Mouse (Mus musculus) spleen, postnatal 36 days (tissue): ENCODE results near the gene Por.

Experiments used
- DNase-seq, 2 experiments: peaks; one replicate each; pipeline ENCODE4 v3.0.0; 2022; ENCODE audit warnings: low spot score in 2 of 2, mixed read lengths in 1 of 2

The Por gene

DNA sequence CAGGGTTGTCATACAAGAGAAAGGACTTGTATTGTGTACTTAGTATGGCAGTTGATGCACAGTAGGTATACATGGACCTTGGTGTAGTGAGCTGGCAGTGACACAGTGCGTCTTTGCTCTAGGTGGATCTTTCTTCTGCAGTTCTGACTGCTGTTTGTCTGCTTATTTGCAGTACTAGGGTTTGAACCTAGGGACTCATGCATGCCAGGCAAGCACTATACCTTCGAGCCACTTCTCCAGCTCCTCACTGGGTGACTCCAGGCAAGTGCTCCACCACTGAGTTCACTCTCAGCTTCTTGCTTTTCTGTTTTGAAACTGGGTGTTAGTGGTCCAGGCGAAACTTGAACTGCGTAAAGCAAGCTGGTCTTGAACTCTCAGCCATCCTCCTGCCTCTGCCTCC is 31.8 kb downstream of the Por start:
- no peak for DNase-seq

DNA sequence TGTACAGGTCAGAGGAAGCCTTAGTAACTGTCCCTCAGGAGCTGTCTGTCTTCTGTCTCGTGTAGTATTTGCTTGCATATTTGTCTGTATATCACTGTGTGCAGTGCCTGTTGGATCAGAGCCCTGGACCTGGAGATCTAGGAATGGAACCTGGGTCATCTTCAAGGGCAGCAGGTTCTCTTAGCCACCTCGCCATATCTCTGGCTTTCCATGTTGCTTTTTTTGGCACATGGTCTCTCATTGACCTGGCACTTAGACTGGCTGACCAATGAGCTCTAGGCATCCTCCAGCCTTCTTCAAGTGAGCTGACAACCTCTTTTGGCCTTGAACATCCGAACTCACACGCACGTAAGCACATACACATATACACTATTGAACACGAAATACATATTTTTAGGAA is 32.4 kb downstream of the Por start:
- DNase-seq: no peak

DNA sequence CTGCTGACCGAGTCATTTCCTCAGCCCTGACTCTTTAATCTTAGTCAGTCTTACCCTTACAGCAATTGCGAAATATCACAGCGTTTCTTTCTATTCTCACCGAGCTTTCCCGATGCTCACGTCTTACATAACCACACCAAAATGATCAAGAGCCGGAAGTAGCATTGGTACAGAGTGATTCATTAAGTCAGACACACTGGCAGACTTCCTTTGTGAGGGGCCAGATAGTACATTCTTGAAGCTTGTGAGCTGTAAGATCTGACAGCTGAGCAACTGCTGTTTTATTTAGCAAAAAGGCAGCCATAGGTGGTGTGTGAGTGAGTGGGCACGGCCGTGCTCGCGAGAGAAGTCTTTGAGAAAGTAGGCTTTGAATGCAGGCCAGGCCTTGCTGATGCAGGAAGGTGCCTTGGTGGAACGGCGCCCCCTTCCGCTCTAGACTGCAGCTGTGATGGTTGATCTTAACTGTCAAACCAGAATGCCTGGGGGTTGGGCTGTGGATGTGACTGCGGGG is 32.9 kb downstream of the Por start:
- DNase-seq: peak; percentile 50 to 62

DNA sequence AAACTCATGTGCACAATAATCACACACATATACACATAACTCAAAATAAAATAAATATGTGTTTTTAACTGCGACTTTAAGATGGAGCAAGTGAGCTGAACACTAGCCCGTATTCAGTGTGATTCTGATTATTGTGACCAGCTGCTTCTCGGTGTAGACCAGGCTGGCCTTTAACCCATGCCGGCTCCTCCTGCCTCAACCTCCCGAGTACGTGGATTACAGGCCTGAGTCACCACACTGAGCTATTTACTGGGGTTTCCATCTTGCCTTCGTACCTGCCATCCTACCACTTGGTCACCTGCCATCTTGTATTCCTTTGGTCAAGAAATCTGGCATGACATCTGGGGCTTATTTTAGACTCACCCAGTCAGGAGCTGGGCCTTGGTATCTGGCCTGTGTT is 33.6 kb downstream of the Por start:
- no peak for DNase-seq

DNA sequence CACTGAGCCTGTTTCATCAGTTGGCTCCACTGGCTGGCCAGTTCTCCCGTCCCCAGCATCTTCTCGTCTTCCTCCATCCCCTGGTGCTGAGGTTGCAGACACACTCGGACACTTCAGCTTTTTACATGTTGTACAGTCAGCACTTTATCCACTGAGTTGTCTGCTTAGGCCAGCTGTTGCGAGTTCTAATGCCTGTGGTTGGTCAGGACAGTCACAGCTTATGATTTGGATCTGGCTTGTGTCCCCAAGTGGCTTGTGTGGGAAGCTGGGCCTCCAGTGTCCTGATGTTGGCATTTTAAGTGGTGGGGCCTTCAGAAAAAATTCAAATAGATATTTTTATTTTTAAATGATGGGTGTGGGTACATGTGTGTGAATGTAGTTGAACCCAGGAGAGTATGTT is 35.5 kb downstream of the Por start:
- no peak for DNase-seq

DNA sequence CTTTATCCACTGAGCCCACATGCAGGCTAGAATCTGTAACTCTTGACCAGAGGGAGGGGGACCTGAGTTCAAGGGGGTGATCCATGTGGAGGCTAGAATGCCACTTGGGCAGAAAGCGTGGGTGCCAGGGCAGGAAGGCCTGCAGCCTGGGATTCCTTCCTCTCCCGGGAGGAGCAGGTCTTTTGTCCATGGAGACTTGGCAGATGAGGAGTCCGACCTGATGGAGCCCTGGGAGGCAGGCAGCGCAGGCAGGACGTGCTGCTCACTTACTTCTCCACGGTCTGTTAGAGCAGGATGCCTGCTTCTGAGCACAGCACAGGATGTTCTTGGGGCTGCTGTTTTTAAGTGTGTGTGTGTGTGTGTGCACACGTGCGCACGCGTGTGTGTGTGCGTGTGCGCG is 37.2 kb downstream of the Por start:
- DNase-seq: no peak

DNA sequence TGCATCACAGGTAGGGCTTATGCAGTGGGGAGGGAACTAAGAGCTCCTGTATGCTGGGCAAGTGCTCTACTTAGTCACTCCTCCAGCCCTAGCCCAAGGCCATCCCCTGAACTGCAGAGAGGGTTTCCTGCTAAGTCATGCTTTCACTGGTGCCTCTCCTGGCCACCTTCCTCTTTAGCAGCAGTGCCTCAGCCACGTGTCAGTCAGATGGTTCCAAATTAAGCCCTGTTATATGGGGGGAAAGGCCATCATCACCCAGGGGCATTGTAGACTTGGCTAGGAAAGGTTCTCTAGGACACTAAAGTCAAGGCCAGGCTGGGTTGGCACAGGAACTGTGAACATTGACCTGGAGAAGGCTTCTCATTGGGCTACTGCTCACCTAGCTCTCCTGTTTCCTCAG is 38.0 kb downstream of the Por start:
- peak; percentile 52 to 60 for DNase-seq

DNA sequence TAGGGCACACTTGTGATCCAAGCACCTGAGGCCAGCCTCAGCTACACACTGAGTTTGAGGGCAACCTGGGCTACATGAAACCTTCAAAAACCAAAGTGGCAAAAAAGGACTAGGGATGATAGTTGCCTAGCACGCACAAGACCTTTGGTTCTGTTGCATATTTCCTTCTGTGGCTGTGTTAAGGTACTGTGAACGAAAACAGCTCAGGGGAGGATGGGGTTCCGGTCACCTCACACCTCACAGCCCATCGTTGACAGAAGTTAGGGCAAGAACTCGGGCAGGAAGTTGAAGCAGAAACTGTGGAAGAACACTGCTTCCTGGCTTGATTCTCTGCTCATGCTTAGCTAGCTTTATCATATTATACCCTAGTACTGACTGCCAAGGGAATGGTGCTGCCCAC is 39.9 kb downstream of the Por start:
- no peak for DNase-seq

DNA sequence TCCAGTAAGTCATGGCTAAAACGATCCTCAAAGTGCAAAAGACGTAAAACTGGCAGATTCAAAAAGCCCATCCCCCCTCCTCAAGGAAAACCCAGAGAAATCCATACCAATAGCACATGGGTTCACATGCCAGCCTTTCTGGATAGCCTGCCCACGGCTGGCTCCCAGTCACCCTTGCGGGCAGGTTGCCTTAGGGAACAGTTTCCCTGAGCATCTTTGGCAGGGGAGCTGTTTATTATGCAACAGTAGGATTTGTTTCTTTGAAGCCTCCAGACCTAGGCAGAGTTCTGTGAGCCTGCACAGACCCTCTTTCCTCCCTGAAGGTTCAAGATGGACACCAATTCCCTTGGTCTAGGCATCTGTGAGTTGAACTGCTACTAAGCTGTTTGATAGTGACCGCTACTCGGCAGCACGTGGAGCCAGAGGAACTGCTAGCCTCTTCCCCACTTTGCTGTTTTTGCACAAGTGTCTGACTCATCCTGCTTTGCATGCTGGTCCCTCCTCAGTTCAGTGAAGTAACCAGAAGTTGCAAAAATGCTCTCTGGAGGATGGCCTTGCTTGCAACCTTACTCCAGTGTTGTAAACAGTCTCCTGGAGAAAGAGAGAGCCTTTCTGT is 40.9 kb downstream of the Por start:
- peak; percentile 56 to 62 for DNase-seq

DNA sequence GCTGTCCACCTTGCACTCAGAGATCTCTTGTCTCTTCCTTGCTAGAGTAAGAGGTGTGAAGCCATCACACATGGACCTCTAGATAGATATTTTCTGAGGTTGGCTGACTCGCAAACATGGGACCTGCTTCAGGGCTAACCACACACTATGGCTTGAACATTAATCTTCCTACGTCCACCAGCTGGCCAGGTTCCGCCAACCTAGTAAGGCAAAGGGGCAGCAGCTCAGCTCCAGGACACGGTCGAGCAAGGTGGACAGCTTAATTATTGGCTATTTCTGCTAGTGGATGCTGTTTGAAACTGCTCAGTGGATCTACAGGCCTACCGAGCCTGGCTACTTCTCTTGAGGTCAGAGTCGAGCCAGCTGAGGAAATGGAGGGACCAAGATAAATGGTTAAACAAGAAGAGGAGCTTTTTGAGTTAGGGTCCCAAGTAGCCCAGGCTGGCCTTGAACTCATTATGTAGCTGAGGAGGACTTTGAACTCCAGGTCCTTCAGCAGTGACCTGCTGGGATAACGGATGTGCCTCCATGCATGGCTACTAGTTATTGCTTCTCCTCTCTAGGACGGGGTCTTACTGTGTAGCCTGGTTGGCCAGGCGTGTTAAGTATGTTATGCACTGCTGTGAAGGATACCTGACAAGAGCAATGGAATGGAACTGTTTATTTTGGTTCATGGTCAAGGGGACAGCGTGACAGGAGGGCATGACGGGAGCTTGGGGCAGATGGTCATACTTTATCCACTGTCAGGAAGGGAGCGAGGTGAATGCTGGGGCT is 41.9 kb downstream of the Por start:
- no peak for DNase-seq

DNA sequence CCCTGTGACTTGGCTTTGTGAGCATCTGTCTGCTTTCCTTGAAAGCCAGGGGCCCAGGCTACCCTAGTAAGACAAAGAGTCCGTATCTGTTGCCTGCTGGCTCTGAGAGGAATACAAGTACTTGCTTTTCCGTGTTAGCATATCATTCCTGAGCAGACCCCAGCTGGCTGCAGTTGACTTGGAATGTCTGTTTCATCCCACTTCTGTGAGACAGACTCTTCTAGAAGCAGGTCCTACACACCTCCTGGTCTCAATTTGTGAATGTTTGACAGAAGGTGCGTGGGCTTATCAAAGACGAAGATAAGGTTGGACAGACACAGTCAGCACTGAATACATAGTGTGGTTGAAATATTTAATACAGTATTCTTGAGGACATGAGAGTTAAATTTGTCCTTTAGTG is 43.0 kb downstream of the Por start:
- DNase-seq: no peak

DNA sequence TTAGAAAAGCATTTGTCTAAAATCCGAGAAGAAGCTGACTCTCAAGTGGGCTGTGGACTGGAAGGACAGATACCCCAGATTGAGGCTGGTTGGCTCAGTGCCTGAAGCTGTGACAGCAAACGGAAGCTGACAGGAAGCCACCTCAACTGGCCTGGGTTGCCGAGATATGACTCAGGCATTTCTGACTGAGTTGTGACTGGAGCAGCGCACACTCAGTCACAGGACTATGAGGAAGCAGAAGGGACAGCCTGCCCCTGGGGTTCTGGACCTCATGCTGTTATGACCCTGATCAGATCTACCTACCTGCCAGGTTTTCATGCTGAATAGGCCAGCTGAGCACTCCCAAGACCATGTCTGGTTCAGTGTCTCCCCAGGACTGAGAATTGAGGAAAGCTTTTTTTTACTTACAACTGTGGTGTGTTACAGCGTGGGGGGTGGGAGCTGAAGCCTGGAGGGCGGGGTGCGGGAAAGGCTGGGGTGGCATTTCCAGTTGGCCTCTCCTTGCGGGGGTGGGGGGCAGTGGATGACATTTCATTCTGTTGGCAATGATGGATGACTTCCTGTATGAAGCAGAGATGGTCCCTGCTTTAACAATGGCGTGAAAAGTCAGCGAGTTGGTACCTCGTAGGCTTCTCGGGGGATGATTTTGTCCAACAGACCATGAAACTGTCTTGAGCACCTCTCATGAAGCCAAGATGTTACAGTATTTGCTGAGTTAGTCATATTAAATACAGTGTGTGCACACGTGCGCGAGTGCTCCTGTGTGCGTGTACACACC is 43.8 kb downstream of the Por start:
- peak; percentile 71 to 77 for DNase-seq

DNA sequence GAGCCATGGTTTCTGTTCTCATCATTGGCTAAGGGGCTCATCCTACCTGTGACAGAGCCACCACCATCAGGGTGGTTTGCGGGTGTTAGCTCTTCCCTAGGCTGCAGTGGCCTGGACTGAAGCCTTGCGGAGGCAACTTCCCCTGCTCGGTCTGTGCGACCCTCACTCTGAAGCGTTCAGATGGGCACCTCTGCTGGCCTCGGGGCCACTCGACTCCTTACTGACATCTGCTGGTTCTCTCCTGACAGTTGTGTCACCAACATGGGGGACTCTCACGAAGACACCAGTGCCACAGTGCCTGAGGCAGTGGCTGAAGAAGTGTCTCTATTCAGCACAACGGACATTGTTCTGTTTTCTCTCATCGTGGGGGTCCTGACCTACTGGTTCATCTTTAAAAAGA is 45.8 kb downstream of the Por start:
- DNase-seq: no peak

DNA sequence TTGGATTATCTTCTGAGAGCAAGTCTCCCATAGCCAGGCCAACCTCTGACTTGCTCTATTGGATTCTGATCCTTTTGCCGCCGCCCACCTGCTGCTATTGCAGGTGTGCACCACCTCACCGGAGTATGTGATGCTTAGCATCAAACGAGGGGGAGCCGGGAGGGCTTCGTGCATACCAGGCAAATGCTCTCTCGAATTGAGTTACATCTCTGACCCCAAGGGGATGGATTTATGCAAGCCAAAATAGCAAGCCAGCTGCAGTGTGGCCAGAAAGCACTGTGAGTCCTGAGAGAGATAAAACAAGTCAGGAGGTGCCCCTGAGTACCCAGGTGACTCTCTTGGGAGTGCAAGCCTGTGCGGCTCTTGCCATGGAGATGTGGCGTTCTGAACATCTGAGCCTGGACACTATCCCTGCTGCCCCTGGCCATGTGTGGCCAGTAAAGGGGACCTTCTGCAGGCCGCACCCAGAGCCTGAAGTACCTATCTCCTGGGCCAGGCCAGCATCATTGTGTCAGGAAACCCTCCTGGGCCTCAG is 49.8 kb downstream of the Por start:
- no peak for DNase-seq

DNA sequence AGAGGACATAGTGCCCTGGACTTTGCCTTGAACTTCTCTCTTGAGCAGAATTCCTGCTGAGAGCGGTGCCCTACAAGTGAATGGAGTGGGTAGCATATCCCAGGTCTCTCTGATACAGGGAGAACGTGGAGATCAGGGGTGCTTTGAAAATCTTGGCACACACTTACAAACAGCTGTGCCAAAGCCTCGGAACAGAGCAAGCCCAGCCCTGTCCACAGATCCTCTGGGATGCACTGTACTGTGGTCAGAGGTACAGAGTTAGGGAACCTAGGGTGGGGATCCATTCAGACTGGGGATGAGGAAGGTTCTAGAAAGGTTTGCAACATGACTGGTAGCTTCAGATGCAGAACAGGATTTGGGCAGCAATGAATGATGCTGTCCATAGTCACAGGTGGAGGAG is 50.3 kb downstream of the Por start:
- no peak for DNase-seq

DNA sequence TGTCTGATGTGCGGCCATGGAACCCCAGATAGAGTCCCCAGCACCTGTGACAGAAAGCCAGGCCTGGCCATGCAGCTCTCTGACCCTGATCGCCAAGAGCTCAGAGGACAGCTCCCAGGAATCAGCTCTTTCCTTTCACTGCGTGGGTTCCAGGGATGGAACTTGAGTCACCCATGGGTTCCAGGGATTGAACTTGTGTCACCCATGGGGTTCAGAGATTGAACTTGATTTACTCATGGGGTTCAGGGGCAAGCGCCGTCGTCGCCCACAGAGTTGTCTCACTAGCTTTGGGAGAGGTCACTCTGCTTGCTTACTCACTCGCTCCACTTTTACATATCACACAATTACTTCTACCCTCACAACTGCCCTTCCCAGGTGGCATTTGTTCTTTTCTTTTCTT is 51.2 kb downstream of the Por start:
- no peak for DNase-seq

DNA sequence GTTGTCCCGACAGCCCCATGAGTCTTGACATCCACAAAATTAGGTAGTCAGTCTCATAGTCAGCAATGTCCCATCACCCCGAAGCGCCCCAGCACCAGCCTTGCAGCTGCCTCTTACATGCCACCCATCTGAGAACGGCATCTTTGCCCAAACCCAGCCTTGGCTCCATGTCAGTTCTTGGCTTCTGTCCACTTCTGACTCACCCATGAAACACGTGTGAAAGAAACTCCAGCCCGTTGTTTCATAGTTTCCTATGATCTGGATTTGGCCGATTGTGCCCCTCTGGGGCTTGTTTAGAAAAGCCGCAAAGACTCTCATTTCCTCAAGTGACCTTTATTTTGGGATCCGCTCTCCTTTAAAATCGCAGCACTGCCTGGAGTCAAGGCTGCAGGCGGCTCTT is 52.3 kb downstream of the Por start:
- DNase-seq: no peak

DNA sequence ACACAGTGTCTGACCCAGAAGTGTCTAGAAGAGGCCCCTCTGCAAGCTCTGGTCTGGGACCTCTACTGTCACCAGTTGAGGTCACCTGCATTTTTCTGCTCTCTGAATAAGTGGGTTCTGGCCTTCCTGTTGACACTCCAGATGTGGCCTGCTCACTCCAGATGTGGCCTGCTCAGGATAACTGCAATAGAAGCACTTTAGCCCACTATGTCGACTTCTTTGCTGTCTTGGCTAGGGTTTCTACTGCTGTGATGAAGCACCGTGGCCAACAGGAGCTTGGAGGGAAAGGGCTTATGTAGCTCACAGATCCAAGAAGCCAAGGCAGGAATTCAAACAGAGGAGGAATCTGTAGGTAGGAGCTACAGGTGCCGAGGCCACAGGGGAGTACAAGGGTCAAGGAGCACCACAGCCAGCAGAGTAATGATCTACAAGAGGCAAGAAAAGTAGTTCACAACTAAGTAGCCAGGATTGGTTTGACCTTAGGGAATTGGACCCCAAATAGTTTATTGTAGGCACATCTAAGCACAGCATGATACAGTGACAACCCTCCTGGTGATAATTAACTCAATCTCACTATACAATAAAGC is 53.4 kb downstream of the Por start:
- no peak for DNase-seq

DNA sequence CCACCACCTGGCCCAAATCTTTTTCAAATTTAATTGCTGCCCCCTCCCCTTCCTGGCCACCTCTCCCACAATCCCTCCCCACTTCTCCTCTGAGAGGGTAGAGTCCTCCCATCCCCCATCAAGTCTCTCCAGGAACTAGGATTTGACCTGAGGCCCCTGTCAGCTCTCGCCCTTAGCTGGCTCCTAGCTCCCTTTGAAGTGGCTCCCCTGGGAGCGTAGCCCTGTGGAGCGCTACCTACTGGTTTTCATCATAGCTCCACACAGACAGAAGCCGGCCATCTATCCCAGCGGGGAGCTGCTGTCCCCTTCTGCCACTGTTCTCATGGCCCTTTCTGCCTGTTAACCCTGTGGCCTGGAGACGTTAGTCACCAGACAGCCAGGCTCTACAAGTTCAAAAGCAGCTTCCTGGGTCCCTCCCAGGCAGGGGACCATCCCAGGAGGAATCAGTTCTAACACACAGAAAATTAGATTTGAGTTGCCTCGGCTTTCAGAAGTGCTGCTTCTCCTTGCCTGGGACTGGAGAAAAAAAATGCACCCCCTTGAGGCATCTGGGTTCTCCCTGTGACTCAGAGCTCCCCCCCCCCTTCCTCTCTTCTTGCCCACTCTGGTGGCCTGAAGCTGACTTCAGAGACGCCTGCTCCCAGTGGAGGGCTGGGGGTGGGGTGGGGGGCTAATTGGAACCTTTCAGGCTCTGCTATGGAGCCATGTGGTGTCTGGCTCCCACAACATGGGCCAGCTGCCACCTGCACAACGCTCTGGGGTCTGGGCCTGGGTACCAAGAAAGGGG is 54.9 kb downstream of the Por start:
- no peak for DNase-seq

DNA sequence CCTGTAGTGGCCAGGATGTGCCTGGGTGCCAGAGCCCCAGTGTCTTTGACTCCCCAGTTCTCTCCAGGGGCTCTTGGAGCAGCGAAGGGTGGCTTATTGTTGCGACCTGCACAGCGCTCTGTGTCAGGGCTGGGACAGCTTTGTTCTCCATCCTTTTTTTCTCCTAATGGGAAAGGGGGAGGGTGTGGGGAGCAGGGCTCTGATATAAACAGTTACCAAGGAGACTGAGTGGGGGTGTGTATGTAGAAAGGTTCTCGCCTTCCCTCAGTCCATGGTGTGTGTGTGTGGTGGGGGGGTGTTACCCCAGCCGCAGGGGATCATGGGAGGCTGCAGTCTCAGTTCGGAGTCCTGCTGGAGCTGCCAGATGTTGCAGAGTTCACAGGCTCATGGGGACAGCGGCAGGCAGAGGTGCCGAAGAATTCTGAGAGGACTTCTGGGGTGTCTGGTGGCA is 55.6 kb downstream of the Por start:
- DNase-seq: no peak

DNA sequence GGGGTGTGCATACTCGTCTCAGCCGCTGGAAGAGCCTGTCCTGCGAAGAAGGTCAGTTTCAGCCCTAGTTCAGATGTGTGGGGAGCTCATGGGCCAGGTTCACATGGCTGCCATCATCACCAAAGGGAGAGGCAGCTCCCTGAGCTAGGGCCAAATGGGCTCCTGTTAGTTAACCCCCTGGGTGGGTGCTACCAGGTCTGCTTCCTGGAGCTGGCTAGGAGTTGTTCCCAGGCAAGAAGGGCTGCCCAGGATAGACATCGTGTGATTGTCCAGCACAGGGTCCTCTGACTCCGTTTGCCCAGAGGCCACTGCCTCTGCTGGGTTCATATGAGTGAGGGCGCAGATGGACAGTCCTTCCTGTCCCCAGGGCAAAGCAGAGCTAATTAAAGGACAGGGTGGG is 56.2 kb downstream of the Por start:
- DNase-seq: no peak
